Mouse (Mus musculus) megakaryocyte, embryonic 14.5 days (primary cell): ENCODE data around the gene Gm9821.

Source experiments
- FLI1 ChIP-seq: IDR thresholded peaks from 2 replicates; pipeline ENCODE4 v1.6.1; 2012; ENCODE audit warnings: low read length, inconsistent platforms, mixed read lengths
- GATA1 ChIP-seq: IDR thresholded peaks from 3 replicates; pipeline ENCODE4 v1.6.1; 2012; ENCODE audit warnings: mixed read lengths, low read length, inconsistent platforms, borderline replicate concordance

DNA sequence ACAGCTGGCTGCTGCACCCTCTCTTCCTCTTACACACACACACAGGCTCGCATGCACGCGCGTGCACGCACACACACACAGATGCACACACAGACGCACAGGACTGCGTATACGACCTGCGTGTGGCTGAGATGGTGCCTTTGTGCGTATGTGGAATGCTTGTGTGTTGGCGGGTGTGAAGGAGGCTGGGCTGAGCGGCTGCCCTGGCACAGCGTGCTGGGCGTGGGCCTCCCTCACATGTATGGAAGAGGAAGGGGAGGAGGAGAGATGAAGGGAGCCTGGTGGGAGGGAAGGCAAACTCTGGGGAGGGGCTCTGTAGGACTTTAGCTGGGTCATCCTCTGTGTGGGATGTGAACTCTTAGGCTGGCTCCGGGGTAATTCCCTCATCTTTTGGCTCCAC lies 20.1 kb upstream of the Gm9821 start:
- no peak for TF ChIP-seq GATA1
- no peak for TF ChIP-seq FLI1
